Comparison of ENCODE assay signal across 18 mouse cellular contexts in genomic region chr9:32688351-32688750, GRCm38 (mm10).
"Had no signal": no experiment of that assay in that cellular context is flagged by ENCODE, and none has a peak within 500 bp of the region (broad histone marks: within the 10 kb centered on the region; RNA-seq: fewer than 3 reads in every experiment).

No protein-coding gene starts in this region.

- H3K4me3 ChIP-seq: midbrain, embryonic 10.5 days; midbrain, embryonic 12.5 days; myocyte; neural tube, embryonic 13.5 days; neural tube, embryonic 15.5 days had no signal

- H3K9me3 ChIP-seq: midbrain, embryonic 10.5 days; midbrain, embryonic 12.5 days; neural tube, embryonic 13.5 days; neural tube, embryonic 15.5 days had no signal

- H3K36me3 ChIP-seq: midbrain, embryonic 10.5 days; midbrain, embryonic 12.5 days; neural tube, embryonic 13.5 days; neural tube, embryonic 15.5 days had no signal

- ATAC-seq: midbrain, embryonic 16.5 days had no signal

- H3K27ac ChIP-seq: midbrain, embryonic 10.5 days; midbrain, embryonic 12.5 days; neural tube, embryonic 13.5 days; neural tube, embryonic 15.5 days had no signal

- H3K4me2 ChIP-seq: lung, embryonic 14.5 days; midbrain, embryonic 12.5 days; neural tube, embryonic 13.5 days; neural tube, embryonic 15.5 days had no signal

- H3K9ac ChIP-seq: lung, embryonic 14.5 days; midbrain, embryonic 12.5 days; neural tube, embryonic 13.5 days; neural tube, embryonic 15.5 days had no signal

- DNase-seq: lung, embryonic 14.5 days; lung, postnatal 10 days; lung, postnatal 4 days; midbrain, embryonic 14.5 days; retina, postnatal 1 day; right cerebral cortex, adult 18-20 months; right cerebral cortex, postnatal 25 days; right cerebral cortex, postnatal 4 days; spleen, adult 18-20 months; thymus, adult 18-20 months; thymus, postnatal 14 days; thymus, postnatal 36 days had no signal
